Mouse (Mus musculus) lung, embryonic 15.5 days (tissue): ENCODE measurements around the gene Gm13124. TPM values are rescaled to one million over a fixed set of nuclear protein-coding genes. Genes with fewer than 3 reads are reported as not detected.

Experiments used
- polyA plus RNA-seq: library from polyadenylated mRNA; unstranded; fragments of >200 nt; fragmentation: Nextera tagmentation; extraction: Ambion mirVana; gene quantifications from 2 replicates; pipeline ENCODE4 v1.2.1, GENCODE M21; 2015

The Gm13124 gene
- polyA plus RNA-seq, 1 experiment from 2014 or later, result not detected

Other genes starting within 250 kb of the Gm13124 start
- gene Gm13128, start 234.9 kb downstream of the Gm13124 start, polyA plus RNA-seq, result not detected in 2 replicates
- gene Gm13119, start 207.2 kb downstream of the Gm13124 start, polyA plus RNA-seq, result not detected in 2 replicates
- not detected in 2 replicates for gene Pramef20, start 187.2 kb downstream of the Gm13124 start, polyA plus RNA-seq
- gene Pramef12, start 156.7 kb downstream of the Gm13124 start, polyA plus RNA-seq, result 0.15 TPM in 1 of 2 replicates, not detected in the other
- gene 1700012P22Rik, start 126.4 kb downstream of the Gm13124 start, polyA plus RNA-seq, result not detected in 2 replicates
- not detected in 2 replicates for gene Gm9944, start 111.8 kb downstream of the Gm13124 start, polyA plus RNA-seq
- gene Aadacl3, start 101.4 kb downstream of the Gm13124 start, polyA plus RNA-seq, result not detected in 2 replicates
- not detected in 2 replicates for gene 9430007A20Rik, start 45.3 kb downstream of the Gm13124 start, polyA plus RNA-seq
- not detected in 2 replicates for gene Aadacl4, start 48.6 kb upstream of the Gm13124 start, polyA plus RNA-seq
- not detected in 2 replicates for gene Gm436, start 121.2 kb upstream of the Gm13124 start, polyA plus RNA-seq
- gene Gm13178, start 156.3 kb upstream of the Gm13124 start, polyA plus RNA-seq, result not detected in 2 replicates
- gene Gm438, start 221.4 kb upstream of the Gm13124 start, polyA plus RNA-seq, result not detected in 2 replicates